Mouse (Mus musculus) right cerebral cortex, adult 2 months (tissue): ENCODE measurements around the gene Smap2.

Source experiments
- DNase-seq, 2 experiments: peaks; one replicate each; pipeline ENCODE4 v3.0.0; 2021 to 2022; ENCODE audit warnings: low spot score in 2 of 2

The Smap2 gene

GRCm38 (mm10) chr4:121020040-121020790 is 3.2 kb upstream of the Smap2 start:
- DNase-seq = peak; percentile 72 to 73

GRCm38 (mm10) chr4:121018250-121018649 is 1.2 kb upstream of the Smap2 start:
- DNase-seq = no peak

GRCm38 (mm10) chr4:121016021-121016898 is 787 bp downstream of the Smap2 start:
- peak in 1 of 2 experiments; percentile 57 for DNase-seq

GRCm38 (mm10) chr4:121015268-121015659 is 1.8 kb downstream of the Smap2 start:
- DNase-seq = no peak

GRCm38 (mm10) chr4:121014594-121015267 is 2.3 kb downstream of the Smap2 start:
- no peak for DNase-seq

DNA sequence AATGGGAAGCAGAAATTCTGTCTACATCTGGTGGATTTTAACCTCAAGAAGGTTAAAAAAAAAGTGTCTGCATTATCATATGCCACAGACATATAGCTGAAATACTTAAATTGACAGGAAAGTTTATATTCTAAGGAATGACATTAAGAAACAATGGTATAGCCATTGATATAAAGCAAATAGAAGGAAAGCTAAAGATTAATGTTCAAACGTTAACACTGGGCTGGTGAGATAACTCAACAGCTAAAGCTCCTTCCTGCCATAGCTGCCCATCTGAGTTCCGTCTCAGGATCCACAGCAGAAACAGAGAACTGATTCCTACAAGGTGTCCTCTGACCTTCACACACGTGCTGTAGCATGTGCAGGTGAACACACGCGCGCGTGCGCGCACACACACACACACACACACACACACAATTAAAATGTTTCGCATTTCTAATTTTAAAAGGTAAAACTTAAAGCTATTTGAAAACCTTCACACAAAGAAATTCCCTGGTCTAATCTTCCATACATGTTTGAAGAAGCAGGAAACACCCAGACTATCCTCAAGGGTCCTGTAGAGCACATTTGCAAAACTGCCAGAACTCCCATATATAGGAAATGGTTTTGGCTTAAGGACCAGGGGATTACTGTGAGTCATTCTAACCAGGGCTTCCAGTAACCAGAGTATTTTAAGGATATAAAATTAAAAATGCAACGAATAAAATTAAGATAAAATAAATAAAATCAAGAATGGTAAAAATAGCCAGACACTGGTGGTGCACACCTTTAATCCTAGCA is 6.1 kb downstream of the Smap2 start:
- DNase-seq = no peak

DNA sequence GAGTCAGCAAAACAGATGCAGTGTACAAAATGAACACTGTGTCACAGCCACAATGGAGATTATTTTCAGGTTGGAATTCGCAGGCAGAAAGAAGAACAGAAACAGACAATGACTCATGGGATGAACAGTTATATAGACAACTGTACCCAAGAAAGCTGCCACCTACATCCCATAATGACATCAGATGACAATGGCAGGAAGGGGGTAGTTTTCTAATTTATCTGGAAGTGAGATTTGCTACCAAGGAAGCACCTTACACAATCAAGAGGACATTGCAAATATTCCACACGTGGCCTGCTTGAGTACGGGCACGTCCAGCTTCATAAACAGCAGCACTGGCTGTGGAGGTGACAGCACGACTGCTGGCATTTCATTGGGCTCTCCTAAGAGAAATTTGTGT is 7.9 kb downstream of the Smap2 start:
- peak in 1 of 2 experiments; percentile 29 for DNase-seq

- no peak for DNase-seq
Measured at GRCm38 (mm10) chr4:121008071-121008745, 8.8 kb downstream of the Smap2 start.

DNA sequence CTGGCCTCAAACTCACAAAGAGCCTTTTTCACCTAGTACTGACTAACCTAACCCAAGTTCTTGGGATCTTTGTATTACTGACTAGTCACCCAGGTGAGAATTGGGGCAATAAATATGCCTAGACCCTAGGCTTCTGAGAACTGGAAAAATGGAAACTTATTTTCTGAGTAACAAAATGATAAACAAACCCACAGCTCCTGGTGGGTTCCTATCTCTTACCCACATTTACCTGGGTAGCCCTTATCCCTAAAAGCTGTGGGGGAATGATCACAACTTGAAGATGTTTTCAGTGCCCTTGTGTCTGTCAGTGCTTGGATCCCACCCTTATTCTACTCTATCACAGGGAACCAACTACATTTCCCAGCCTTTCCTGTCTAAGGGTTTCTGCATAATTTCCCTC is 10.0 kb downstream of the Smap2 start:
- no peak for DNase-seq

DNA sequence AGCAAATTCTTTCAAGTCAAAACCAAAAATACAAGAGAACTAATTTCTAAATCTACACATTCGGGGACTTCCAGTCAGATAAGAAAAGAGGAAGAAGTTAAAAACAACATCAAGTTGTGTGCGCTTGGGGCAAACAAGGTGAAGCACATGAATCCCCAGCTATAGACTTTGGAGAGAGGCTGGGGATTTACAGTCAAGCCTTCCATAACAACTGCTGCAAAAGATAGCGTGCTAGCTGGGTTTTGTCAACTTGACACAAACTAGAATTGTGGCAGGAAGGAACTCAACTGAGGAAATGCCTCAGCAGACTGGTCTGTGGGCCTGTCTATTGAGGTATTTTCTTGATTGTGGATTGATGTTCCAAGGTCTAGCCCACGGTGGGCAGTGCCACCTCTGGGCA is 12.4 kb downstream of the Smap2 start:
- DNase-seq = no peak

GRCm38 (mm10) chr4:121003611-121004091 is 13.4 kb downstream of the Smap2 start:
- DNase-seq = peak in 1 of 2 experiments; percentile 24

- peak in 1 of 2 experiments; percentile 34 for DNase-seq
Measured at GRCm38 (mm10) chr4:121002400-121003171, 14.5 kb downstream of the Smap2 start.

GRCm38 (mm10) chr4:121001659-121002058 is 15.4 kb downstream of the Smap2 start:
- no peak for DNase-seq

DNA sequence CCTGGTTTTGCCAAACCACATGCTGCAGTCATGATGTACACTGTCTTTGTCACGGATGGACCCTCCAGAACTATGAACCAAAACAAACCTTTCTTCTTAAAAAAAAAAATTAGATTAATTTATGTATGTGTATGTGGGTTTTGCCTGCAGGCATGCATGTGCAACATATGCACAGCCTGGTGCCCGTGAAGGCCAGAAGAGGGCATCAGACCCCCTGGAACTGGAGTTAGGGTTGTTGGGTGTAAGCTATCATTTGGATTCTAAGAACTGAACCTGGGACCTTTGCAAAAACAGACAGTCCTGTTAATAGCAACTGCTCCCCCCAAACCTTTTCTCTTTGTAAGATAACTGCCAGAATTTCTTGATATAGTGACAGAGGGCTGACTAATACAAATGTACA is 16.0 kb downstream of the Smap2 start:
- no peak for DNase-seq

- DNase-seq = no peak
Measured at GRCm38 (mm10) chr4:120995911-120996310, 21.1 kb downstream of the Smap2 start.

- no peak for DNase-seq
Measured at GRCm38 (mm10) chr4:120993025-120993424, 24.0 kb downstream of the Smap2 start.

- no peak for DNase-seq
Measured at GRCm38 (mm10) chr4:120992284-120992683, 24.8 kb downstream of the Smap2 start.

DNA sequence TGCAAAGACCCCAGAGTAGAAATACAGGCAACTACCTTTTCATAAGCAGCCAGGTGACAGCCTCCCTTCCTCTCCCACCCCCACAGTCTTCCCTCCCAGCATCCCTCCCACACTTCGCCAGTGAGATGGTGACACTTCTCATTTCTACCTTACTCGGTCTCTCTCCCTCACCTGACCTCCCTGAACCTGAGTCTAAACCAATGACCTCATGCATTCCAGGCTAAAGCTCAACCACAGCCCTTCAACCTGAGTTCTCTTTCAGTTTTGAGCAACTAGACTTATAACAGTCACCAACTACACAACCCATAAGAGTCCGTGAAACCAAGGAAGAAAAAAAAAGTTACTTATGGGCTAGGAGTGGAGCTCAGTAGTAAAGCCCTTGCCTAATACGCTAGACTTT is 29.7 kb downstream of the Smap2 start:
- DNase-seq = no peak

GRCm38 (mm10) chr4:120986446-120986845 is 30.6 kb downstream of the Smap2 start:
- peak; percentile 25 to 33 for DNase-seq

- DNase-seq = no peak
Measured at GRCm38 (mm10) chr4:120978221-120978620, 38.8 kb downstream of the Smap2 start.
